Mouse (Mus musculus) gastrocnemius, adult 2 months (tissue): ENCODE measurements around the gene Slc5a10. TPM values are rescaled to one million over a fixed set of nuclear protein-coding genes. Genes with fewer than 3 reads are reported as not detected.
A peak's percentile ranks its signal among the peaks of the same experiment; 100 is the strongest.

Experiments
- DNase-seq: peaks from one replicate; pipeline ENCODE4 v3.0.0; 2022
- H3K27ac ChIP-seq: fragments of 200-600 bp; 2 replicates; pipeline ENCODE4 v1.8.1; 2022; ENCODE audit warnings: mild to moderate bottlenecking
- H3K4me3 ChIP-seq: fragments of 200-600 bp; 2 replicates; pipeline ENCODE4 v1.8.1; 2022; ENCODE audit warnings: mild to moderate bottlenecking, moderate library complexity
- CTCF ChIP-seq: fragments of 200-600 bp; IDR thresholded peaks from 2 replicates; pipeline ENCODE4 v1.8.1; 2022; ENCODE audit warnings: antibody characterized with exemption, mild to moderate bottlenecking, moderate library complexity
- intact Hi-C: fragments of 180-260 bp; cut with DNase I; formaldehyde crosslinking; loops from one replicate; pipeline ENCODE4 v1.15.1; 2025
- total RNA-seq, 2 experiments: library from RNA; stranded (reverse); gene quantifications; 2 replicates each; pipeline ENCODE4 v1.2.3; 2021

The Slc5a10 gene
- total RNA-seq, 2 experiments from 2014 or later = not detected

GRCm38 (mm10) chr11:61674151-61674838 is 46.3 kb downstream of the Slc5a10 start:
- intact Hi-C loops = no loop called here
- TF ChIP-seq CTCF = no peak
- no peak for DNase-seq

GRCm38 (mm10) chr11:61673686-61674085 is 46.9 kb downstream of the Slc5a10 start:
- intact Hi-C loops = no loop called here
- no peak overlapping the region for H3K27ac ChIP-seq
- DNase-seq = peak; percentile 56
- no peak overlapping the region for H3K4me3 ChIP-seq
- TF ChIP-seq CTCF = peak; percentile 51

More at GRCm38 (mm10) chr11:61674151-61674838, 46.3 kb downstream of the Slc5a10 start:
- Histone ChIP-seq H3K27ac (no peak overlapping the region), H3K4me3 (no peak overlapping the region)

- intact Hi-C loops = no loop called here
- no peak overlapping the region for H3K27ac ChIP-seq
- DNase-seq = no peak
Observed at GRCm38 (mm10) chr11:61671781-61672383, 48.7 kb downstream of the Slc5a10 start.

GRCm38 (mm10) chr11:61669492-61670490 is 50.8 kb downstream of the Slc5a10 start:
- no peak overlapping the region for H3K27ac ChIP-seq
- intact Hi-C loops = no loop called here
- H3K4me3 ChIP-seq = no peak overlapping the region
- no peak for TF ChIP-seq CTCF
- DNase-seq = no peak

More at GRCm38 (mm10) chr11:61671781-61672383, 48.7 kb downstream of the Slc5a10 start:
- TF ChIP-seq CTCF = no peak
- H3K4me3 ChIP-seq = no peak overlapping the region

- Histone ChIP-seq H3K27ac (no peak overlapping the region), H3K4me3 (no peak overlapping the region)
- DNase-seq = no peak
- TF ChIP-seq CTCF = no peak
- intact Hi-C loops = no loop called here
Observed at GRCm38 (mm10) chr11:61667782-61668181, 52.8 kb downstream of the Slc5a10 start.

- intact Hi-C loops = no loop called here
- no peak for TF ChIP-seq CTCF
- Histone ChIP-seq H3K27ac (no peak overlapping the region), H3K4me3 (no peak overlapping the region)
- no peak for DNase-seq
Observed at GRCm38 (mm10) chr11:61667248-61667647, 53.4 kb downstream of the Slc5a10 start.

GRCm38 (mm10) chr11:61665991-61666799 is 54.4 kb downstream of the Slc5a10 start:
- Histone ChIP-seq H3K4me3 (no peak overlapping the region), H3K27ac (no peak overlapping the region)
- intact Hi-C loops = loop anchor here (1.0 kb wide), 1 partner anchor 48 kb away; no protein-coding TSS in a partner anchor
- peak; percentile 58 for DNase-seq
- peak; percentile 87 for TF ChIP-seq CTCF

GRCm38 (mm10) chr11:61665401-61665800 is 55.2 kb downstream of the Slc5a10 start:
- no peak for DNase-seq
- intact Hi-C loops = no loop called here
- TF ChIP-seq CTCF = no peak
- H3K27ac ChIP-seq = no peak overlapping the region
- no peak overlapping the region for H3K4me3 ChIP-seq

GRCm38 (mm10) chr11:61662189-61662588 is 58.4 kb downstream of the Slc5a10 start:
- Histone ChIP-seq H3K27ac (no peak overlapping the region), H3K4me3 (no peak overlapping the region)
- no peak for DNase-seq
- TF ChIP-seq CTCF = no peak
- intact Hi-C loops = no loop called here

GRCm38 (mm10) chr11:61660806-61661392 is 59.7 kb downstream of the Slc5a10 start:
- intact Hi-C loops = no loop called here
- Histone ChIP-seq H3K27ac (no peak overlapping the region), H3K4me3 (no peak overlapping the region)
- TF ChIP-seq CTCF = no peak
- no peak for DNase-seq

- H3K27ac ChIP-seq = no peak overlapping the region
- no peak overlapping the region for H3K4me3 ChIP-seq
- intact Hi-C loops = no loop called here
- no peak for DNase-seq
- TF ChIP-seq CTCF = no peak
Observed at GRCm38 (mm10) chr11:61660001-61660400, 60.6 kb downstream of the Slc5a10 start.
